Mouse (Mus musculus) adrenal gland, postnatal 14 days (tissue): Measurements from ENCODE around the gene Fam107b. TPM values are rescaled to one million over a fixed set of nuclear protein-coding genes. Genes with fewer than 3 reads are reported as not detected.

Source experiments
- DNase-seq: peaks from one replicate; pipeline ENCODE4 v3.0.0; 2021; ENCODE audit warnings: mixed read lengths
- total RNA-seq: library from RNA; stranded (reverse); gene quantifications from 2 replicates; pipeline ENCODE4 v1.2.3, GENCODE M21; 2021

Gene Fam107b
- total RNA-seq, 1 experiment from 2014 or later: 23.4 TPM

DNA sequence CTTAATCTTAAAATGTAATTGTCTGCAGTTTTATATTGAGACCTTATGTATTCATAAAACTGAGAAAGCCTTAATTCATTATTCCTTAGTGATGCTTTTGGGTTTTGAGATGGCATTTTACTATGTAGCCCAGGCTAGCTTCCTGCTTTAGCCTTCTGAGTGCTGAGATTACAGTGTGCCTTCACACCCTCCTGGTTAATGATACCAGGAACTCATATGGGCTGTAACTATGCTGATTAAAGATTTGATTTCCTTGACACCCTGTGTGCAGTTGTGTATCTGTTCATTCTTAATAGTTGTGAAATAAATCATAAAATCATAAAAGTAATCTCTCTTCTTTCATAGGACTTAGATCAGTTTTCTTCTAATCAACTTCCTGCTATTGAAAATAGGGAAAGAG, 205.8 kb downstream of the Fam107b start:
- no peak for DNase-seq

DNA sequence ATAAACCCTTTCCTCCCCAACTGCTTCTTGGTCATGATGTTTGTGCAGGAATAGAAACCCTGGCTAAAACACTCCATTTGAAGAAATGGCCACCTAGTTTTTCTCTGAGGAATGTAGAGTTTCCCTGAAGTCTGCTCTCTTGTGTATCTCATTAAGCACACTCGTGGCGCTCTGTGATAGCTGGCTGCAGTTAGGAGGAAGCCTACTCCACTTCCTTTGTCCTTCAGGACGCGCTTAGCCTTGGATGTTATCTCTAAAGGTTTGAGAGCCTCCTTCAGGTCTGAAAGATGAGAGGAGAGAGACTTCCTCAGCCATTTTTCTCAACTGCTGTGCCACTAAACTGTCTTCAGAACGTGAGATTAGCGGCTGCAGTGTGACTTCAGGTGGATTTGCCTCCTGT, 207.4 kb downstream of the Fam107b start:
- DNase-seq: no peak

DNA sequence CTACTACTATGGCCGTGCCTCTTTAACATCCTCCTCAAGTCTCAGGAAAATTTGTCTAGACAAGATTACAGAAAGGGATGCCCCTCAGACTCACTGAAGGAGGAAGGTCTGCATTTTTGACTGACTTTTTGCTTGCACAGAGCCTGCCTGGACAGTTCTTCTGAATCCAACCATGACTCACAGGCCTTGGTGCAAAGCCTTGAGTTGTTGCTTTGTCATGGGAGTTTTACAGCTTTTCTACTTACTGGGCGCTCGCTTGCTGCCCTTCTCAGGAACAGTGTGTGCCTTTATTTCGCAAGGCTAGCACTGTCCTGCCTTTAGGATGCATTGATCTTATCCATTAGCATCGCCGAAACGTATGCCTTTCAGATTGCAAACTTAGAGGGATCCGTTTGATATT, 215.3 kb downstream of the Fam107b start:
- DNase-seq: peak; percentile 59

DNA sequence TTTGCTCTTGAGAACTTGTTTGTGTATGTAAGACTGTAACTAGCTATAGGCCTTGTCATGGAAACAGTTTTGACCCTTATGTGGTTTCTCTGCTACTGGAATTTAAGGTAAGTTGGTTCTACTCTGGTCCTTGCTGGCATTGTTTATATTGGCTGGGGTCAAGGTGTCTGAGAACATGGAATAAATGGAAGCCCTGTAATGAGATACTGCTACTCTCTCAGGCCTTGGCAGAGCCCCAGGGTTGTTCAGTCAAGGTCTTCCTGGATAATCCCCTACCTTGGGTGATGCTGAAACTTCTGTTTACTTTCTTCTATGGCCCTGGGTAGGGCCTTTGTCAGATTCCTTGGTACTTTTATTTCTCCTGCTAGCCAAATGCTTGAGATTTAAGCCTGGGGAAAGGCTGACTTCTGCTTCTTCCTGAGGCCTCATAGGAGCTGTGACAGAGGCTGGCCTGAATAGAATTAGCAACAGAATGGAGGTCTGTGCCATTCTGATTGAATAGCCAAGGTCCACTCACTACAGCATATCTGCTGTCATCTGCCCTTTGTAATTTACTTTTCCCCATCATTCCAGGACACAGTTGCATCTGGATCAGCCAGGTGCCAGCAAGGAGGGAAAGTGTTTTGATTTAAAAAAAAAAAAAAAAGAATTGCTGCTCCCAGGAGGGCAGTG, 217.6 kb downstream of the Fam107b start:
- DNase-seq: peak; percentile 78

DNA sequence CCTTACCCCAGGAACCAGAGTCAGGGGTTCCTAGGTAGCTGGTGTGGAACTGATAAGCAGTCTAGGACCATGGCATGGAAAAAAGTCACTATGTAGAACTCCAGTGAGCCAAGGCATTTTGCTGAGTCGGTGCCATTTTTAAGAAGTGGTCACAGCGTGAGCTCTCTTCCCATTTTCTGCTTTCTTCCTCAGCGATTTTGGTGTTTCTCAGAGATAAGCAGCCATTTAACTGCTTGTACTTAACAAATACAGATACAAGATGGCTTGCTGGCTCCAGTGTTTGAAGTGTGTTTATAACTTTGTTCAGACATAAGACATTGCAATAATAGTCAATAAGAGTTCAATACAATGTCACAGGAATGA, 218.1 kb downstream of the Fam107b start:
- no peak for DNase-seq

DNA sequence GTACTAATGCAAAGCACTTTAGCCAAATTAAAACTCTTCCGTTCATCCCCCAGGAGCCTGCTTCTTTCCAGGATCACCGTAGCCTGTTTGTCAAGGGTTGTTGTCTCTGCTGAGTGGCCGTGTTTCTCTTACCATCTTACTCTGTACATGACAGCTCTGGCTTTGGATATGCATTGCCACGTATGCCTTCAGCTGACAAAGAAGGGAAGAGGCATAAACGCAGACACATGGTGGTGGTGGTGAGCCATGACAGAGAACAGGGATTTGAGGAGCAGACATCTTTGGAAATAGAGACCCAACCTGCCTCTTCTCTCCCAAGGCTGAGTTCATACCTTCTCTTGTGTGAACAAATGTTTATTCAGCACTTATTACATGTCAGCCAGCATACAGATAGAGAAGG, 226.3 kb downstream of the Fam107b start:
- DNase-seq: no peak

DNA sequence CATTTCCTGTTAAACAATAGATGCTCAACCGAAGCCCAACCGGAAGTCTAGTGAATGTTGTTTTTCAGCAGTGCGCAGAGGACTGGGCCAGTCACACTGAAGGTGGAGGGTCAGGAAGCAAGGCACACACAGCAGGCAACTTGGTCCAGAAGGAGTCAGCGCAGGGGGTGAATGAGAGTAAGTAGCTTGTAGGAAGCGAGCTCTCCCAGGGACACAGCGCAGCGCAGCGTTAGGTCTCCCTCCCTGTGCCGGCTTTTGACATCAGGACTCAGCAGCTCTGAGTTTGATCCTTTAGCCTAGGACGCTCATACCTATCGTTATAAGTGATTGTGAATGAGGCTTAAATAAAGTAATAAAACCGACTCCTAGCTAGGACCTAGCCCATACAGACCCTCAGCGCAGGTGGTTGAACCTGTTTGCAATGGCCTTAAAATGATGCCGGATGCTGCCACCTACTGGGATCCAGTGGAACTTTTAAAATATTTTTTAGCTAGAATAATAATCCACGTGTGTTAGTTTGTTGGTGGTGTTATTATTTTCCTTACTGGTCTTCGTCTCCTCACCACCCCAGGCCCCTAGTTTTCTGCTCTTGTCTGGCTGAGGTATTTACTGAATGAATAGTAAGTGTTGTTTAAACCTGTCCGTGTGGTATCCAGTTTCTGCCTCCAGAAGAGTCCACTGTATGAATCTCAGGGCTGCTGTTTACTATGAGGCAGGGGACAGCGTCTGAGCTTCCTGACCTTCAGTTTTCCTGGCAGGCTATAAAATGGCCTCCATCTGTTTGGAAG, 229.7 kb downstream of the Fam107b start:
- DNase-seq: peak; percentile 64

DNA sequence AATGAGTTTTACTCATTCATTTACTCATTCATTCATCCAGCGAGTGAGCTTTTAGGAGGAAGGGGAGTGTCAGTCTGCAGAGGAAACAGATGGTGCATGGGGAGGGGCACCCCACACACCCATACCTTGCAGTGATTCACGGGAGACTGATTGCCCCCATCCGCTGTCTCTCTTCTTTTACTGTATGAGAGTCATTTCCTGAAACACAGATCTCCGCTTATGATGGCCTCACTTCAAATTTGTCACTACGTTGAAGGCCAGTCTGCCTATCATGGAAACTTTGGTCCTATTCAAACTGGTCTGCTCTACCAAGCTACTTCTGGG, 230.2 kb downstream of the Fam107b start:
- DNase-seq: no peak

DNA sequence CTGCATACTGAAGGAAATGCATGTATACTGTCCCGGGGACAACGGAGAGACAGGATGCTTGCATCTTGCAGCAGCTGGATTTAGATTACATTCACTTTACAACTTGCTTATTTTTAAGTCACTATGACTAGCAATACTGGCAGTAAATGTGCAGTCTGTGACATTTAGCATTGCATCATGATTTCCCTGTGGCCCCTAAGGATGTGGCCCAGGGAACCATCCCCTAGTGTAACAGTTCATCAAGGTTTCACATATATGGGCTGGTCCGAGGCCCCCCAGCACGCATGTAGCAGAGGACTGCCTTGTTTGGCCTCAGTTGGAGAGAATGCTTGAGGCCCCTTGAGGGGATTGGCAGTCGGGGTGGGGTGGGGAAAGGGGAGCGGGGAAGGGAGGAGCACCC, 235.5 kb downstream of the Fam107b start:
- no peak for DNase-seq

DNA sequence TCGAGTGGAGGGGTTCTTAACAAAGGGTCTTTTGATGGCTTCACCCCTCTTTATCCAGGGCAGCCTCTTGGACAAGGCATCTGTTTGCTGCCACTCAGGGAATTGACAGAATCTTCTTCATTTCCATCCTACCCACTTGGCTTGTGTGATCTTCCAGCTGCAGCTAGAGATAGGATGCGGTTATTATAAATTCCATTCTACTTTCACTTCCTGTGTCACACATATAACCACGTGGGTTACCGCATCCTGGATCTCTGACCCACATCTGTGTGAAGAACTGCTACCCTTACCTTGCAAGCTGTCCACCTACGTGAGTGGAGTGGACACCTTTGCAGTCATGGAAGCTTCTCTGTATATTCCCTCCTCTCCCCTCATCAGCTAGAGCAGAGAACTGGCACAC, 240.0 kb downstream of the Fam107b start:
- DNase-seq: no peak

DNA sequence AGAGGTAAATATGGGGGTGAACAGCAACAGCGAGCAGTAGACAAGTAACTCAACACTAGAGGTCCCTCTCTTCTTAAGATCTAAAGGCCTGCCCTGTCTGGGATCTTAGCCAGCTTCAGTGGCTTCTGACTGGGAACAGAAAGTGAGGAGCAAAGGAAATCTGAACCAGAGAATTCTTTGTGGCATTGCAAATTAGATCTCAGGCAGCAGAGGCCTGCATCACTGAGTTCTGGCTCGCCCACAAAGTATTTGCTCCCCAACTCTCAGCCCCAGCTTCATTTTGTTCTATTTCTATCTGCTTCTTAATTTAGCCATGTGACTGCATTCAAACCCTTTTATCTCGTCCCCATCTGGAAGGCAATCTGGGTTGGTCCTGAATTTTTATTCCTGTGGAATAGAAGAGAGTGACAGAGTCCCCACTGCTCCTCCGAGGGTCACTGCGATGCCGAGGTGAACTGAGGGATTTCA, 245.9 kb downstream of the Fam107b start:
- peak; percentile 69 for DNase-seq

DNA sequence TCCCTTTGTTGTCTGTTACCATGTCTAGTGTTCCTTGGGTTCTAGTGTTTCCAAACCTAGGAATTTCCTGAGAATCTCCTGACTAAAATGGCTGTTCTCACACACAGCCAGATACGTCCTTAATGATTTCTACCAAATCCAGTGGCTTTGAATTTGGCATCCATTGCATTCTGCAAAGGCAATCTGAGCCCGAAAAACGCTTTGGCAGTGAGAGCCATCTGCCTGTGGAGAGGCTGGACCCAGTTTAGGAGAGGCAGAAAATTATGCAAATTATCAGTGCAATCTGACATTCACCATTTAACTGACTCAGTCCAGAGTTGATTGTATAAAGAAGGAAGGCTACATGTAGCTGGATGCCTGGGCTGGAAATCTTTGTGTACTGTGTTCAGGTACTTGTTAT, 247.3 kb downstream of the Fam107b start:
- DNase-seq: no peak

DNA sequence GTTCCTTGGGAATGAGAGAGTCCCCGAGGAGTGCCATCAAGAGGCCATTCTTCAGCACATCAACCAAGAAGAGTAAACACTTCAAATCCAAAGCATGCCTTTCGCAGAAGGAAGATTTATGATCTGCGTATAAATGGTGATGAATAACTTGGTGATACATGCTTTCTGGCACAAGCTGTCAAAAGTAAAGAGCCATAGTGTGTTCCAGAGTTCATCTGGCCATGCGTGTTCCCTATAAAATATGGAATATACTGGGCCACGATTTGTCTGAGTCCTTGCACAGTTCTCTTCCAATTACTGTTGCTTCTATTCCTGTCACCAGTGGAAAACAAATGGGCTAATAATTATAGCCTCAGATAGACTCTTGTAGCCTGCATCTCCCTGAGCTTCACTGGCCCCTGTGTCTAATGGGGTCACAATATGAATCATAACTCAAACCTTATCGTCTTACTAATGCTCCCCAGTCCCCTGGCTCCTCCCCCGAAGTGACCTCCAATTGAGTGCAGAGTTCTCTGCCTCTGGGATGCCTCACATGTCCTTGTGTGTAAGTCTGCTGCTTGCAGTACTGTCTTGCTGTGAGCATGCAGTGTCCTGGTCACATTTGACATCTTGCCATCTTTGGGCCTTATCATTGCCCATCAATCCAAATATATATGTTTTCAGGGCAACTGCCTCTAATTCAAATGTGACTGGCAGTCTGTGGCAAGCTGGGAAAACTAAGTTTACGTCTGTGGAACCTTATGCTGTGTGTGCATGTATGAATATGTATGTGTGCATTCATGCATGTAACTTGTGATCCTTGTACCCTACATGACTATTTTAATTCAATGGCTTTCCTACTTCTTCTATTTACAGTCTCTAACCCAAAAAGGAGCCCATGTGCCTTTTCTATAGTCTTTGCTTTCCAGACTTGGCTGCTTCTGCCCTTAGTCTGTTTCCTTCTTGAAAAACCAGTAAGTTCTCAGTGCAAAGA, 252.5 kb downstream of the Fam107b start:
- DNase-seq: peak; percentile 69

Other genes starting within 250 kb of the Fam107b start
- 12.7 and 13.7 TPM in 2 replicates for gene Rpp38, start 237.8 kb upstream of the Fam107b start, total RNA-seq
- not detected in 2 replicates for gene Acbd7, start 234.3 kb upstream of the Fam107b start, total RNA-seq
- not detected in 2 replicates for gene Olah, start 173.3 kb upstream of the Fam107b start, total RNA-seq
- gene Meig1, start 147.8 kb upstream of the Fam107b start, total RNA-seq: not detected in 2 replicates
- 6.7 and 7.2 TPM in 2 replicates for gene Dclre1c, start 146.4 kb upstream of the Fam107b start, total RNA-seq
- 2.3 and 2.9 TPM in 2 replicates for gene Suv39h2, start 95.5 kb upstream of the Fam107b start, total RNA-seq
- gene Gm45902, start 57.7 kb upstream of the Fam107b start, total RNA-seq: 2.8 and 3.6 TPM in 2 replicates
- gene Hspa14, start 57.7 kb upstream of the Fam107b start, total RNA-seq: 42.6 and 45.0 TPM in 2 replicates
- 2.2 and 2.4 TPM in 2 replicates for gene Cdnf, start 57.5 kb upstream of the Fam107b start, total RNA-seq